Mouse (Mus musculus): ENCODE data around the gene Mrps33. TPM values are rescaled to one million over a fixed set of nuclear protein-coding genes. Genes with fewer than 3 reads are reported as not detected.
A peak's percentile ranks its signal among the peaks of the same experiment; 100 is the strongest.

Mrps33 gene
- polyA plus RNA-seq, 1 experiment from 2014 or later, result 229 TPM

GRCm38 (mm10) chr6:39805916-39806315 is 4.9 kb downstream of the Mrps33 start:
- H3K4me1 ChIP-seq (replicated peaks), result no peaks in the 10 kb centered on the region
- no peak overlapping the region for H3K4me2 ChIP-seq
- peaks cover 26% of the 10 kb centered on the region for H3K36me3 ChIP-seq
- H3K27ac ChIP-seq, result no peak overlapping the region
- no peaks in the 10 kb centered on the region for H3K9me3 ChIP-seq
- no peaks in the 10 kb centered on the region for H3K27me3 ChIP-seq
- ATAC-seq (ENCODE audit: insufficient number of reproducible peaks, insufficient read depth, low FRiP score, low TSS enrichment, low read depth), result no peak
- H3K9ac ChIP-seq (replicated peaks), result no peak overlapping the region
- no peak overlapping the region for H3K4me3 ChIP-seq (replicated peaks)
- 46% methylated on average over 3 of the region's 3 CpGs for WGBS

- Histone ChIP-seq H3K9ac (replicated peaks) (no peak overlapping the region), H3K27me3 (no peaks in the 10 kb centered on the region), H3K4me3 (replicated peaks) (no peak overlapping the region), H3K4me1 (replicated peaks) (no peaks in the 10 kb centered on the region), H3K36me3 (peaks cover 37% of the 10 kb centered on the region), H3K4me2 (no peak overlapping the region), H3K27ac (no peak overlapping the region), H3K9me3 (peaks cover 6% of the 10 kb centered on the region; the same call in 1 of the 2 replicates)
- 94% methylated on average over 7 of the region's 7 CpGs for WGBS
- ATAC-seq (ENCODE audit: insufficient number of reproducible peaks, insufficient read depth, low FRiP score, low TSS enrichment, low read depth), result no peak
Observed at GRCm38 (mm10) chr6:39800977-39801376, 9.8 kb downstream of the Mrps33 start.

GRCm38 (mm10) chr6:39797076-39797475 is 13.7 kb downstream of the Mrps33 start:
- H3K27ac ChIP-seq, result no peak overlapping the region
- 77% methylated on average over 2 of the region's 2 CpGs for WGBS
- H3K9me3 ChIP-seq, result peaks cover 6% of the 10 kb centered on the region; the same call in 1 of the 2 replicates
- H3K4me3 ChIP-seq (replicated peaks), result no peak overlapping the region
- H3K4me1 ChIP-seq (replicated peaks), result no peaks in the 10 kb centered on the region
- H3K9ac ChIP-seq (replicated peaks), result no peak overlapping the region
- peaks cover 19% of the 10 kb centered on the region for H3K36me3 ChIP-seq
- H3K4me2 ChIP-seq, result no peak overlapping the region
- ATAC-seq (ENCODE audit: insufficient number of reproducible peaks, insufficient read depth, low FRiP score, low TSS enrichment, low read depth), result no peak
- H3K27me3 ChIP-seq, result no peaks in the 10 kb centered on the region

GRCm38 (mm10) chr6:39796150-39796549 is 14.6 kb downstream of the Mrps33 start:
- Histone ChIP-seq H3K4me2 (no peak overlapping the region), H3K36me3 (peaks cover 13% of the 10 kb centered on the region), H3K4me3 (replicated peaks) (no peak overlapping the region), H3K27me3 (no peaks in the 10 kb centered on the region), H3K4me1 (replicated peaks) (no peaks in the 10 kb centered on the region), H3K9me3 (peaks cover 6% of the 10 kb centered on the region; the same call in 1 of the 2 replicates), H3K9ac (replicated peaks) (no peak overlapping the region), H3K27ac (no peak overlapping the region)
- 87% methylated on average over 1 of the region's 1 CpGs for WGBS
- no peak for ATAC-seq (ENCODE audit: insufficient number of reproducible peaks, insufficient read depth, low FRiP score, low TSS enrichment, low read depth)

- H3K27me3 ChIP-seq, result no peaks in the 10 kb centered on the region
- H3K4me3 ChIP-seq (replicated peaks), result no peak overlapping the region
- ATAC-seq (ENCODE audit: insufficient number of reproducible peaks, insufficient read depth, low FRiP score, low TSS enrichment, low read depth), result no peak
- WGBS, result 42% methylated on average over 5 of the region's 5 CpGs
- H3K4me1 ChIP-seq (replicated peaks), result peaks cover 6% of the 10 kb centered on the region
- no peaks in the 10 kb centered on the region for H3K36me3 ChIP-seq
- no peak overlapping the region for H3K27ac ChIP-seq
- H3K9me3 ChIP-seq, result no peaks in the 10 kb centered on the region
- H3K4me2 ChIP-seq, result no peak overlapping the region
- no peak overlapping the region for H3K9ac ChIP-seq (replicated peaks)
Observed at GRCm38 (mm10) chr6:39791806-39792205, 19.0 kb downstream of the Mrps33 start.

GRCm38 (mm10) chr6:39788408-39788807 is 22.4 kb downstream of the Mrps33 start:
- H3K9ac ChIP-seq (replicated peaks), result no peak overlapping the region
- ATAC-seq (ENCODE audit: insufficient number of reproducible peaks, insufficient read depth, low FRiP score, low TSS enrichment, low read depth), result no peak
- no peaks in the 10 kb centered on the region for H3K36me3 ChIP-seq
- H3K4me2 ChIP-seq, result no peak overlapping the region
- H3K4me1 ChIP-seq (replicated peaks), result peaks cover 6% of the 10 kb centered on the region
- no peaks in the 10 kb centered on the region for H3K9me3 ChIP-seq
- no peak overlapping the region for H3K4me3 ChIP-seq (replicated peaks)
- no peaks in the 10 kb centered on the region for H3K27me3 ChIP-seq
- no peak overlapping the region for H3K27ac ChIP-seq

GRCm38 (mm10) chr6:39787783-39788182 is 23.0 kb downstream of the Mrps33 start:
- no peaks in the 10 kb centered on the region for H3K27me3 ChIP-seq
- no peak overlapping the region for H3K9ac ChIP-seq (replicated peaks)
- 17% methylated on average over 9 of the region's 9 CpGs for WGBS
- no peak overlapping the region for H3K4me3 ChIP-seq (replicated peaks)
- no peak overlapping the region for H3K27ac ChIP-seq
- no peak for ATAC-seq (ENCODE audit: insufficient number of reproducible peaks, insufficient read depth, low FRiP score, low TSS enrichment, low read depth)
- no peaks in the 10 kb centered on the region for H3K9me3 ChIP-seq
- H3K36me3 ChIP-seq, result no peaks in the 10 kb centered on the region
- H3K4me1 ChIP-seq (replicated peaks), result peaks cover 6% of the 10 kb centered on the region
- peak overlapping the region; percentile 36 for H3K4me2 ChIP-seq

- no peaks in the 10 kb centered on the region for H3K36me3 ChIP-seq
- no peak overlapping the region for H3K27ac ChIP-seq
- H3K4me2 ChIP-seq, result no peak overlapping the region
- H3K4me3 ChIP-seq (replicated peaks), result no peak overlapping the region
- no peak overlapping the region for H3K9ac ChIP-seq (replicated peaks)
- H3K4me1 ChIP-seq (replicated peaks), result peaks cover 14% of the 10 kb centered on the region
- no peak for ATAC-seq (ENCODE audit: insufficient number of reproducible peaks, insufficient read depth, low FRiP score, low TSS enrichment, low read depth)
- 65% methylated on average over 5 of the region's 5 CpGs for WGBS
- H3K27me3 ChIP-seq, result no peaks in the 10 kb centered on the region
- no peaks in the 10 kb centered on the region for H3K9me3 ChIP-seq
Observed at GRCm38 (mm10) chr6:39785944-39786343, 24.8 kb downstream of the Mrps33 start.

GRCm38 (mm10) chr6:39783521-39783920 is 27.3 kb downstream of the Mrps33 start:
- no peak for ATAC-seq (ENCODE audit: insufficient number of reproducible peaks, insufficient read depth, low FRiP score, low TSS enrichment, low read depth)
- 75% methylated on average over 7 of the region's 7 CpGs for whole genome bisulfite sequencing

GRCm38 (mm10) chr6:39782618-39783017 is 28.2 kb downstream of the Mrps33 start:
- WGBS, result 35% methylated on average over 3 of the region's 3 CpGs

More at GRCm38 (mm10) chr6:39783521-39783920, 27.3 kb downstream of the Mrps33 start:
- no peak overlapping the region for H3K27ac ChIP-seq
- H3K9ac ChIP-seq (replicated peaks), result no peak overlapping the region
- no peaks in the 10 kb centered on the region for H3K27me3 ChIP-seq
- no peak overlapping the region for H3K4me2 ChIP-seq
- H3K36me3 ChIP-seq, result no peaks in the 10 kb centered on the region
- H3K4me1 ChIP-seq (replicated peaks), result peaks cover 25% of the 10 kb centered on the region
- no peaks in the 10 kb centered on the region for H3K9me3 ChIP-seq
- H3K4me3 ChIP-seq (replicated peaks), result no peak overlapping the region

GRCm38 (mm10) chr6:39781766-39782530 is 28.8 kb downstream of the Mrps33 start:
- no peaks in the 10 kb centered on the region for H3K36me3 ChIP-seq
- no peaks in the 10 kb centered on the region for H3K9me3 ChIP-seq
- ATAC-seq (ENCODE audit: insufficient number of reproducible peaks, insufficient read depth, low FRiP score, low TSS enrichment, low read depth), result no peak
- peak overlapping the region; percentile 55 for H3K4me2 ChIP-seq
- H3K9ac ChIP-seq (replicated peaks), result no peak overlapping the region
- no peaks in the 10 kb centered on the region for H3K27me3 ChIP-seq
- peak overlapping the region; percentile 45; the same call in 1 of the 2 replicates for H3K27ac ChIP-seq
- no peak overlapping the region for H3K4me3 ChIP-seq (replicated peaks)
- WGBS, result 48% methylated on average over 17 of the region's 17 CpGs
- peaks cover 27% of the 10 kb centered on the region for H3K4me1 ChIP-seq (replicated peaks)

More at GRCm38 (mm10) chr6:39782618-39783017, 28.2 kb downstream of the Mrps33 start:
- H3K4me1 ChIP-seq (replicated peaks), result peaks cover 28% of the 10 kb centered on the region
- no peaks in the 10 kb centered on the region for H3K27me3 ChIP-seq
- H3K36me3 ChIP-seq, result no peaks in the 10 kb centered on the region
- no peak overlapping the region for H3K4me3 ChIP-seq (replicated peaks)
- ATAC-seq (ENCODE audit: insufficient number of reproducible peaks, insufficient read depth, low FRiP score, low TSS enrichment, low read depth), result no peak
- H3K4me2 ChIP-seq, result no peak overlapping the region
- no peaks in the 10 kb centered on the region for H3K9me3 ChIP-seq
- H3K27ac ChIP-seq, result no peak overlapping the region
- H3K9ac ChIP-seq (replicated peaks), result no peak overlapping the region
